Mouse (Mus musculus) myocyte (in vitro differentiated cells): ENCODE measurements around the gene Plcg2.

Source experiments
- CEBPB ChIP-seq: IDR thresholded peaks from 2 replicates; pipeline ENCODE4 v1.6.1; 2011; ENCODE audit warnings: mild to moderate bottlenecking, moderate library complexity; ENCODE audit not compliant: poor library complexity, insufficient read depth, severe bottlenecking
- E2F4 ChIP-seq: IDR thresholded peaks from one replicate; pipeline ENCODE4 v1.6.1; 2011; ENCODE audit warnings: mild to moderate bottlenecking, control low read depth, moderate library complexity; ENCODE audit not compliant: insufficient read depth
- POLR2A ChIP-seq: IDR thresholded peaks from one replicate; pipeline ENCODE4 v1.6.1; 2011; ENCODE audit warnings: low read depth, mild to moderate bottlenecking, control low read depth, moderate library complexity; ENCODE audit not compliant: insufficient read length
- TCF12 ChIP-seq: IDR thresholded peaks from one replicate; pipeline ENCODE4 v1.6.1; 2011; ENCODE audit warnings: mild to moderate bottlenecking, control low read depth; ENCODE audit not compliant: poor library complexity, insufficient read depth, severe bottlenecking
- USF1 ChIP-seq: IDR thresholded peaks from one replicate; pipeline ENCODE4 v1.6.1; 2011; ENCODE audit warnings: low read depth, mild to moderate bottlenecking, control low read depth, moderate library complexity

DNA sequence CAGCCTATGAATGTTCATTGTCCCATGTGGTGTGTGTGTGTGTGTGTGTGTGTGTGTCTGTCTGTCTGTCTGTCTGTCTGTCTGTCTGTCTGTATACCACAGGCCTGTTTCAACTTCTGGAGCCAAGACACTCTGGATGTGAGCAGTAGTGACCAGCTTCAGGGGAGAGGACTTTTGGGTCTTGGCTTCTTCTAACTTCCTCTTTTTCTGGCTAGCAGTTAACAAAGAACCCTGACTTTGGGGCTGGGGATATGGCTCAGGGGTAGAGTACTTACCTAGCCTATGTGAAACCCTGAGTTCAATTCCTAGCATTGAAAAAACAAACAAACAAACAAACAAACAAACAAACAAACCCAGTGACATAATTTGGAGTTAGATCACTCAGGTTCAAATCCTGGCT, 44.9 kb downstream of the Plcg2 start:
- TF ChIP-seq USF1: no peak
- TF ChIP-seq POLR2A: no peak
- no peak for TF ChIP-seq TCF12
- no peak for TF ChIP-seq CEBPB
- no peak for TF ChIP-seq E2F4
